Mouse (Mus musculus) hematopoietic stem cell, adult 5-6 weeks (primary cell): Measurements from ENCODE around the gene Adora2b. TPM values are rescaled to one million over a fixed set of nuclear protein-coding genes. Genes with fewer than 3 reads are reported as not detected.
"Not testable (repeated sequence)": the region's sequence is repeated elsewhere in the genome, so short reads cannot be mapped to it uniquely, and the experiment has no call there.

Source experiments
- ATAC-seq, 2 experiments: fragments of 125-278 bp in 1 of 2; replicated peaks in 1 of 2; 2 replicates each; pipeline ENCODE4 v1.8.0; 2016 to 2017; ENCODE audit warnings: inconsistent platforms in 2 of 2, mild to moderate bottlenecking in 2 of 2, moderate number of reproducible peaks in 2 of 2, low read depth in 1 of 2, moderate TSS enrichment in 1 of 2; ENCODE audit not compliant: low FRiP score in 2 of 2, poor library complexity in 2 of 2, severe bottlenecking in 2 of 2, insufficient read depth in 1 of 2, low TSS enrichment in 1 of 2
- total RNA-seq: library from RNA; stranded (forward); fragments of 172-1452, 232-1000 nt; gene quantifications from 2 replicates; pipeline ENCODE4 v1.2.3, GENCODE M21; 2017

Gene Adora2b
- total RNA-seq, 1 experiment from 2014 or later: 2.2 TPM

GRCm38 (mm10) chr11:62249266-62250037 is 668 bp downstream of the Adora2b start:
- ATAC-seq: no peak

DNA sequence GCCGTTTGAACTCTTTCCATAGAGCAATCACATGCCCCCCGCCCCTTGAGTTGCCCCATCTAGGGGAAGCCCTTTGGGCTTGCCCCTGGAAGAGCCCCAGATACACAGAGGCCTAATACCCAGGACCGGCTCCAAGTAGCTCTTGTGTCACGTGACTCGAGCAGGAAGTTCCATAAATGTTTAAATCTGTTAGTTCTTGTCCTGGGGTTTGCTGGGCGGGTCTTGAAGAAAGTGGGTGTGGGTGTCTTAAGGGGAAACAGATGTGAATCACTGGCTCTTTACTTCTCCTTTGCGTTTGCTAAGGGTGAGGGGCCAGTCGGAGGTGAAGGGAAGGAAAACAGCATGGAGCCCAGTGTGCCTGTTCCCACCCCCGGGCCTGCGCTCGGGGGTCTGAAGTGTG is 2.3 kb downstream of the Adora2b start:
- peak; percentile 55 to 70 for ATAC-seq

DNA sequence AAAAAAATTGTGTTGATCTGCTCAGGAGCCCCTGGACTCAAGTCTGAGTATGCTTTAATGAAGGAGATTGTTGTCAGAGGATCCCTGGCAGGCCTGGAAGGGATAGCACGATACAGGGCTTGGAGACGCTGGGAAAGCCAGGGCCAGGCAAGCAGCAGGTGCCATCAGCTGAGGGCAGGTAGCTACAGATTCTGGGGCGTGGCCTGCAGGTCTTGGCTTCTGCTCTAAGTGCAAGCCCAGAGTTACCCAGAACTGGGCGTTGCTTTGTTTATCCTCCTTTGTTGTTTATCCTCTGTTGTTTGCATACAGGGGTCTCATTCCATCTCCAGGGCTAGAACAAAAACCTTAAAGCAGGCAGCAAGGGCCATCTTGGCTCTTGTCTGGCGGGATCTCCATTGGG is 4.6 kb downstream of the Adora2b start:
- ATAC-seq: no peak

GRCm38 (mm10) chr11:62259214-62259613 is 10.4 kb downstream of the Adora2b start:
- ATAC-seq: no peak

- ATAC-seq: no peak
Measured at GRCm38 (mm10) chr11:62263599-62263998, 14.8 kb downstream of the Adora2b start.

DNA sequence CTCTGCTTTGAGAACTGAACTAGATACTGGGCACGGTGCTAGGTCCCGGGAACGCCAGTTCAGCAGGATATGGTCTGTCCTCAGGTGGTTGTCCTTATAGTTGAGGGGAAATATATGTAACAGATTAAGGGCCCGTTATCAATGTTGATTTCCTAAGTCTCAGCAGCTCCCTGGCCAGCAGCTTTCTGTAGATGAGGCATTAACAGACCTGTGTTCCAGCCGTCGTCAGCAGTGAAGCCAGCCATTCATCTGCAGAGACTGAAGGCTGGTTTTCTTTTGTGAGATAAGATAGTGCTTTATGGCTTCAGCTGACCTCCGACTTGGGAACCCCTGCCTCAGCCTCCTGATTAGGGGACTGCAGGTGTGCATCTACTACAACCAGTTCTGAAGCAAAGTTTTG is 15.2 kb downstream of the Adora2b start:
- ATAC-seq: no peak

GRCm38 (mm10) chr11:62265642-62266041 is 16.9 kb downstream of the Adora2b start:
- ATAC-seq: no peak

- no peak for ATAC-seq
Measured at GRCm38 (mm10) chr11:62266466-62267214, 17.9 kb downstream of the Adora2b start.

- no peak for ATAC-seq
Measured at GRCm38 (mm10) chr11:62268381-62268780, 19.6 kb downstream of the Adora2b start.

- no peak for ATAC-seq
Measured at GRCm38 (mm10) chr11:62269097-62269496, 20.3 kb downstream of the Adora2b start.

DNA sequence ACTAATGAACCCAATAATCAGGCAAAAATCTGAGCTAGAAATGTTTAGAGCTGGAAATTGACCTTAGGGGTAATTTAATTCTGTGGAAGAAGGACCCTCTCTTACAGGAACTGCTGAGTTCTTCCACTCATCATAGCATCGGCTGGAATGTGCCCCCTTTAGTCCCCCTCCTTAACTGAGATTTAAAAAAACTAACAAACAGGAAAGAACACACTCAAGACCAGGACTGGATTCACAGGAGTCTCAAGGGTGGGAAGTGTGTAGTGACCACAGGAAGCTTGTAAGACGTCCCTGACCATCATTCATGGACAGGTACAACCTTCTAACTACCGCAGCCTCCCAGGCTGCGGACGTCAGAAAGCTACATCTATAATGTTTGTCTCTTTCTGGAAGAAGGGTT is 22.1 kb downstream of the Adora2b start:
- ATAC-seq: no peak

GRCm38 (mm10) chr11:62277086-62277485 is 28.3 kb downstream of the Adora2b start:
- ATAC-seq: no peak

- ATAC-seq: peak; percentile 60 to 65; a peak in 3 of 4 replicates
Measured at GRCm38 (mm10) chr11:62278027-62278426, 29.2 kb downstream of the Adora2b start.

DNA sequence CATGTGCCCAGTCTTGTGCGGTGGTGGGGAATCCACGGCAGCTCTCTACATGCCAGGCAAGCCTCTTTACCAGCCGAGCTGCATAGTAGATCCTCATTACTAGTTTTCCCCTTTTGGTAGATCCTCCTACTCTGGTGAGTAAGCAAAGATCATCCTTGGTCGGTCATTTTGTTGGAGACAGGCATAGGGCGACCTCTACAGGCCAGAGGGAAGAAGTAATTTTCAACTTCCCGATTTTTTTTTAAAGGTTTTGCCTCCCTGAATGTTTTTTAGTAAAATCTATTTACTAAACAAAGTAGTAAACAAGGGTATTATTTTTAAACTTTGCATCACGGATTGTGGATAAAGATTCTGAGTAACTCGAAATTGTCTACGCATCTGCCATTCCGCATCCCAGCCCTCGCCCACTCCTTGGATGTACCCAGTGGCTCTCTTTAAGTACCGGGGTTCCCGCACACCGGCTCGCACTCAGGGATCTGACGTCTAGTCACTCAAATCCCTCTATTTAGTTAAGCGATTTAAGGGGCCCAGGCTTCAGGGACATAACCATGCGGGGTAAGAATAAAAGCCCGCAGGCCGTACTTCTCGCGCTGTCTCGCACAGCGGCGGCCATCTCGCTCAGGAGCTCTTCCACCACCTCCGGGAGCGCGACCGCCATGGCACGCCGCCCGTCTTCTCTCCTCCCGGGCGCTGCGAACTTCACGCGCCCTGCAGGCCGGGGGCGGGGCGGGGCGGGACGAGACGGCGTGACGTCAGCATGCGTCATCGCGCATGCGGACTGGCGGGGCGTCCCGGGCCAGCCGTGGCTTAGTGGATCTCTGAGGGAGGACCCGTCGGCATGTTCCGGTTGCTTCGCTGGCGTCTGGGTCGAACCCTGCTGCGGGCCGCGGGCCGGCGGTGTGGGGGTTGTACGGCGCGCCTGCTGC is 32.2 kb downstream of the Adora2b start, which contains the start of the genes Zswim7 and Ttc19:
Gene Zswim7, minus strand, starts transcription at position 701 of the 926 bp plus-strand sequence.
Gene Ttc19, plus strand, starts transcription at position 799 of the 926 bp plus-strand sequence.
- peak; percentile 67 to 83 for ATAC-seq

- ATAC-seq: peak in 1 of 2 experiments; percentile 13; a peak in 1 of 4 replicates
Measured at GRCm38 (mm10) chr11:62281601-62281997, 32.8 kb downstream of the Adora2b start.

DNA sequence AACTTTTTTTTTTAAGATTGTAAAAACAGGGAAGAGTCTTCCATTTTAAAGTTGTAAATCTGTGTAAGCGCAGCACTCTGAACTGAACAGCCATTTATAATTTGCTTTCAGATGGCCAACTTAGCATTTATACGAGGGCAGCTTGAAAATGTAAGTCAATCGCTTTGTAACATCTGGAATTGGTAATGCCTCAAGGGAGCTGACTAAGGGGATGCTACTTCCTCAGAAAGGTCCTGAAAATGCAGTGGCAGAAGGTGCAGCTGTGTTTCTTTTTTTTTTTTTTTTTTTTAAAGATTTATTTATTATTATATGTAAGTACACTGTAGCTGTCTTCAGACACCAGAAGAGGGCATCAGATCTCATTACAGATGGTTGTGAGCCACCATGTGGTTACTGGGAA is 35.2 kb downstream of the Adora2b start:
- not testable (repeated sequence) for ATAC-seq

DNA sequence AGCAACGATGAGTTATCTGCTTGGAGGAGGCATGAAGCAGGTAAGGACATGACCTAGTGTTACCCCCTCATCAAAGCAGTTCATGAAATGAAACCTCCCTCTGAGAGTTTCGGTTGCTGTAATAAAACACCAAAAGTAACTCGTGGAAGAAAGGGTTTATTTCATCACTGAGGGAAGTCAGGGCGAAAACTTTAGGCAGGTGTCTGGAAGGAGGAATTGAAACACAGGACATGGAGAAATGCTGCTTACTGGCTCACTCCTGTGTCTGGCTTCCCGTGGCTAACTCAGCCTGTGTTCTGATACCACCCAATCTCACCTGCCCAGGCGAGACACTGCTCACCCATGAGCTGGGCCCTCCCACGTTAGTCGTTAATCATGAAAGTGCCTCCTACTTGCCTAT is 36.2 kb downstream of the Adora2b start:
- no peak for ATAC-seq
